Mouse (Mus musculus): ENCODE measurements around the gene Rnf115.

Rnf115 gene

GRCm38 (mm10) chr3:96832930-96833329, 105.5 kb downstream of the Rnf115 start:
- no peak for DNase-seq (ENCODE audit: extremely low read depth, low read depth, low spot score)

GRCm38 (mm10) chr3:96834587-96835348, 107.3 kb downstream of the Rnf115 start:
- DNase-seq (ENCODE audit: extremely low read depth, low read depth, low spot score): no peak

DNA sequence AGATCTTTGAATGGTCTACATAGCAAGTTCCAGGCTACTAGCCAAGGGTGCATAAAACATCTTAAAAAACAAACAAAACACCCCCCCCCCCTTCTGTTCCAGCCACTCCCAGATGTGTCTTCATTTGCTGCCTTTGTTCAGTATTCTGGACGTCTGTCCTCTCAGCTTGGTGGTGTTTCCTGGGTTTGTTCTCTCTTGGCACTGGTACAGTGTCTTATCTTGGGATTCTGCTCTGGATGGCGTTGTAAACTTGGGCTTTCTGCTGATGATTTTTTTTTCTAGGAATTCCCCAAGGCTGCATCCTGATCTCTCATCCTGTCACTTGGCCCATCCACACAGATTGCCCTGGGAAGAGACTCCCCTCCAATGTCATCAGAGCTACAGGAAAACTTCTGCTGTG, 109.0 kb downstream of the Rnf115 start:
- no peak for DNase-seq (ENCODE audit: extremely low read depth, low read depth, low spot score)

DNA sequence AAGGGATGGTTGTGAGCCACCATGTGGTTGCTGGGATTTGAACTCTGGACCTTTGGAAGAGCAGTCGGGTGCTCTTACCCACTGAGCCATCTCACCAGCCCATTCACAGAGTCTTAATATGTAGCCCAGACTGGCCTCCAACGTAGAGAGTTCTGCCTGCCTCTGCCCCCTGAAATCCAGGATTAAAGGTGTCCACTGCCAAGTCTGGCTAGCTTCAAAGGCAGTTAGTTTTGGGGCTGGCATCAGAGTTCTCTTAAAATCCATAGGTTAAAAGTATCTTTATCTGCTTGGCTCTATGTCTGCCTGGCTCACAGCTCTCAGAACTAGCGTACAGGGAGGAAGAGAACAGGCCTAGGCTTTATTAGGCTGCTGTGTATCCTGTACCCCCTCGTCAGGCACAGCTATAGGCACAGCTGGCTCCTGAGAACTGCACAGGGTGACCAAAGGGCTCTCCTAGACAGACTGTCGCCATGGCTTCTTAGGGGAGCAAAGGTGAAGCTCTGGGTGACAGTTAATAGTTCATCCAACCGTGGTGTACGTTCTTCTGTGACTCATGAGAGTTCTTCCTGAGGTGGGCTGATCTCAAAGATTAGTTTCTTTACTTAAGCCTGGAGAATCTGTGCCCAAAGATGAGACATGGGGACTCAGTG, 111.7 kb downstream of the Rnf115 start:
- no peak for DNase-seq (ENCODE audit: extremely low read depth, low read depth, low spot score)
